Mouse (Mus musculus): ENCODE data around the gene Vmn2r107.

The Vmn2r107 gene

GRCm38 (mm10) chr17:20344942-20345341 lies at the start of gene Vmn2r107:
Gene Vmn2r107 (plus strand): TSS chr17:20345242.
- no peak for DNase-seq (ENCODE audit: low spot score in 2 of 2)

- no peak for DNase-seq (ENCODE audit: low spot score in 2 of 2)
These were observed 39.3 kb upstream of the Vmn2r107 start for GRCm38 (mm10) chr17:20305790-20306189.

GRCm38 (mm10) chr17:20399105-20399504 lies 54.1 kb downstream of the Vmn2r107 start:
- no peak for DNase-seq (ENCODE audit: low spot score in 2 of 2)

GRCm38 (mm10) chr17:20413846-20414245 lies 68.8 kb downstream of the Vmn2r107 start, which contains the start of gene Vmn1r224:
Gene Vmn1r224 (plus strand): TSS chr17:20414146.
- DNase-seq (ENCODE audit: low spot score in 2 of 2) = no peak

Data from frontal cortex, postnatal 36 days (tissue).